Mouse (Mus musculus): ENCODE data around the gene Plk4.
A peak's percentile ranks its signal among the peaks of the same experiment; 100 is the strongest.
"Not testable (repeated sequence)": the region's sequence is repeated elsewhere in the genome, so short reads cannot be mapped to it uniquely, and the experiment has no call there.

Gene Plk4

DNA sequence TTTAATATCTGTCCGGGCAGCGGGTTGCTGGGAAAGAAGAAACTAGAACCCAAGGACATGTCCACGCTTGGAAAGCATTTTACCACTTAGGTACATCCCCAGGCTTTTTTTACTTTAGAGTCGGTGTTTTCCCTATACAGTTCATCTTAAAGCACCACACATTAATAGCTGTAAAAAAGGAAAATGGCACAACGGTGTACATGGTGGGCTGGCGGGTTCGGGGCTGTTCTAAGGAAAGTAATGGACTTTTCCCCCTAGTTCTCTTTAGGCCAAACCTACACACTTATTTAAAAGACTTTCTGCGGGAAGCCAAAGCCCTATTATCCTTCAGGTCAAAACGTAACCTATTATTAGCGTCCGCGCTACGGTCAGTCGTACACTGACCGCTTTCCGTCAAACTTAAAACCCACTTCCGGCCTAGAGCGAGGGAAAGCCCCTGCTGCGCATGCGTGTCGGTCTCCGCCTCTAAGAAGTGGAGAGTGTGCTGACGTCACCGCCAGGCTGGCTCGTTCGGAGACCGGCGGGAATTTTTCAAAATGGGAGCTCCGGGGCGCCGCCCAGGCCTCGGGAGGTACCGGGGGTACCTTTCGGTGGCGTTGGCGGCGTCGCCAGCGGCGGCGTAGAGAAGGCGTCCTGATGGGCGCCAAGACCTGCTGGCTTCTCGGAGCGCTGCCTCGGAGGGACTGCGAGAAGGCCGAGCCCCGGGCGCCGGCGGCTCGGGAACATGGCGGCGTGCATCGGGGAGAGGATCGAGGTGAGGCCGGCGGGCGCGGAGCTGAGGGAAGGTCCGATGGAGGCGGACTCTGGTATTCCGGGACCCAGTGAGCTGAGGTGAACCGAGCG lies at the start of gene Plk4:
TSS of gene Plk4 (plus strand) at position 490 of the 843 bp plus-strand sequence.
- DNase-seq (ENCODE audit: low spot score in 2 of 2): peak; percentile 90 to 96

DNA sequence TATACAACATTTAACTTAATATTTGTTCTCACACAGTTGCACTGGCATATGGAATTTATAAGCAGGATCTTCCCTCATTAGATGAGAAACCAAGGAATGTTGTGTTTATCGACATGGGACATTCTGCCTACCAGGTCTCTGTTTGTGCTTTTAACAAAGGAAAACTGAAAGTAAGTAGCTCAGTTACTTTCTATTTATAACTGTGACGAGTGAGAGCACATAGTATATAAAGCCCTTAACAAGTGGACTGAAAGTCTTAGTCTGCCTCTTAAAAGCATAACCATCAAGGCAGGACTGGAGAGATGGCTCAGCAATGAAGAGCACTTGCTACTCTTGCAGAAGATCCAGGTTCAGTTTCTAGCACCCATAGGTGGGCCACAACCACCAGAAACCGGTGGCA lies 39.1 kb upstream of the Plk4 start:
- no peak for DNase-seq (ENCODE audit: low spot score in 2 of 2)

DNA sequence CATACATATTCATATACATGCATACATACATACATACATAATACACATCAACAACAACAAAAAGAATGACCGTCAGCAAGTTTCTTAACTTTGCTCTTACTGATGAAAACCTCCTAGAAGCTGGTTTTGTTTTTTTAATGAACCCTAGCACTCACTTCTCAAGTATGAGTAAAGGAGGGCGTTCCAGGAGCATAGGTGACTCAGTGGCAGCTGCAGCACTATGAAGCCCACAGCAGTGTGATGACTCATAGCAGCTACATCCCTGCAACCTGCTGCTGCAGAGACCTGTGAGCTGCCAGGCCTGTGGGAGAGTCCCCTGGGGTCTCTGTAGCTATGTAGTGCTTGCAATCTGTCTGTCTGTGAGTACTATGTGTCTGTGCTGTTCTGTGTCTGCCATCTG lies 38.5 kb upstream of the Plk4 start:
- no peak for DNase-seq (ENCODE audit: low spot score in 2 of 2)

DNA sequence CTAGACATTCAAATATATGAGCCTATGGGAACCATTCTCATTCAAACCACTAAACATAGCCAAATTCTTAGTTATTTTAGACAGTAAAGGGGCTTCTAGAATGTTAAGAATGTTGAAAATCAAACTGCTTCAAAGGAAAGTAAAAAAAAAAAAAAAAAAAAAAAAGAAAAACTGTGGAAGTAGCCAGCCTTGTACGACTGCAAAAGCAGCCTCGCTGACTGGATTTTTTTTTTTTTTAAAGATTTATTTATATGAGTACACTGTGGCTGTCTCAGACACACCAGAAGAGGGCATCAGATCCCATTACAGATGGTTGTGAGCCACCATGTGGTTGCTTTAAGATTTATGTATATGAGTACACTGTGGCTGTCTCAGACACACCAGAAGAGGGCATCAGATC lies 6.0 kb upstream of the Plk4 start:
- DNase-seq (ENCODE audit: low spot score in 2 of 2): no peak

DNA sequence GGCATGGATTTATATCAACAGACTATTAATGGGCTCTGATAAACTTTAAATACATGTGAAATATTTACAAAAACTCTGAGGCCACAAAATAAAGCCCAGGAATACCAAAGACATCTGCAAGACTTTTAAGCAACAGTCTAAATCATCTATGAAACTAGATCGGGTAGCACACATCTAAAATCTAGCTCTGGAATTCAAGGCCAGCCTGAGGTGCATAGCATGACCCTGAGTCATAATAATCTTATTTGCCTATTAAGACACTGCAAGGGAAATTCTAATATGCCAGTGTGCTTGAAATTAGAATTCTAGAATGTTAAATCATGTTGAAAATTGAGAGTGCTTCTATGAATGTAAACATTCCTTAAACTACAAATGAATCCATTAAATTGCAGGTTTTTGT lies 1.8 kb upstream of the Plk4 start:
- DNase-seq (ENCODE audit: low spot score in 2 of 2): no peak

DNA sequence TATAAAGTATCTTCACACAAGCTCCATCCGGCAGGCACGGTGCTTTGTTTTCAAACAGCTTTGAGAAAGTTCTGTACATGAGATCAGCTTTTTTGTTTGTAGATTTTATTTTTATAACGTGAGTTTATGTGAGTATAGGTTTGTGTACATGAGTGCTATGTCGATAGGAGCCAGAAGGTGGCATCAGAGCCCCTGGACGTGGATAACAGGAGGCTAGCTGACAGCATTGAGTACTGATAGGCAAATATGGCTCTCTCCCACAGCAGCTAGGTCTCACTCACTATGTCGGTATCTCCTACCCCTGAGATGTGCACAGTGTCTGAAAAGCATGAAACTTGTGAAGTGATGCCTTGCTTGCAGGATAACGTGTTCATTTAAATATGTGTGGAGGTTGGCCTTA lies 1.3 kb upstream of the Plk4 start:
- peak; percentile 19 to 24 for DNase-seq (ENCODE audit: low spot score in 2 of 2)

DNA sequence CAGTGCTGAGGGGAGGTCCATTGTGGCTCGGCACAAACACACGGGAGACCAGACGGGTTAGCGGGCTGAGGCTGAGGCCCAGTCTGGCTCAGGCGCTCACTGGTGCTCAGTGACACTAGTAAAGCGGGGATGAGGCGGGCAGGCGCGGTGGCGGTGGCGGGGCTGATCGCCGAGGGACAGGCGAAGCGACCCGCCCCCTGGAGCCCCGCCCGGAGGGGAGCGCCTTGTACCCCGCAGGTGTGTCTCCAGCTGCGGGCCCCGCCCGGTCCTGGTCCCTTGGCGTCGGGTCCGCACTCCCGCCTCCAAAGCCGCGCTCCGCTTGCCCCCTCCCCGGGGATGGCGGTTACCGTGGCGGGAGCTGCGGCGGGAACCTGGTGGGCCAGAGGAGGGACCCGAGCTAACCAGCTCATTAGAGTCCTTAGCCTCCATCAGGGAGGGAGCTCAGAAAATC lies 579 bp downstream of the Plk4 start:
- peak; percentile 26 to 41 for DNase-seq (ENCODE audit: low spot score in 2 of 2)

DNA sequence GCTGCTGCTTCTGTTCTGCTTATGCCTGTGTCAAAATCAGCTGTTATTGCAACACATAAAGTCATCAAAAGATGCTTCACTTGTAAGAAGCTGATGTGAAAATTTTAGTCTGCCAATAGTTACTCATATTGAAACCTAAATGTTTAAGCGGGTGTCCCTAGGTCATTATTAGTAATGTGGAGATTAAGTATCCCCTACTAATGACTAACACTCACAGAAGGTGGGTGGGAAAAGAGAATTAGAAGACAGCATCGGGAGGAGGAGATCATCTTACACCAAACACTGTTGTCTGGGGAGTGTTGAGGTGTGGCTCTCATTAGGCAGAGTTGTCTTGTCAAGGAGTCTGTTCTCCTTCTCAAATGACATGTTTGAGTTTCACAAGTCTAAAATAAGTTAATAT lies 7.1 kb downstream of the Plk4 start:
- no peak for DNase-seq (ENCODE audit: low spot score in 2 of 2)

DNA sequence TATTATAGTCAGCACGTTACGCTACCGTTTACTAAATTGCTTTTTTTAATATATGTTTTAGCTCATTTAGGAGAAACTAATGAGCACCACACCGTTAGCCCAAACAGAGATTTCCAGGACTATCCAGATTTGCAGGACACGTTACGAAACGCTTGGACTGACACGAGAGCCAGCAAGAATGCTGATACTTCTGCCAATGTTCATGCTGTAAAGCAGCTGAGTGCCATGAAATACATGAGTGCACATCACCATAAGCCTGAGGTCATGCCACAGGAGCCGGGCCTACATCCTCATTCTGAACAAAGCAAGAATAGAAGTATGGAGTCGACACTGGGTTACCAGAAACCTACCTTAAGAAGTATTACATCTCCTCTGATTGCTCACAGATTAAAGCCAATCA lies 8.9 kb downstream of the Plk4 start:
- no peak for DNase-seq (ENCODE audit: low spot score in 2 of 2)

DNA sequence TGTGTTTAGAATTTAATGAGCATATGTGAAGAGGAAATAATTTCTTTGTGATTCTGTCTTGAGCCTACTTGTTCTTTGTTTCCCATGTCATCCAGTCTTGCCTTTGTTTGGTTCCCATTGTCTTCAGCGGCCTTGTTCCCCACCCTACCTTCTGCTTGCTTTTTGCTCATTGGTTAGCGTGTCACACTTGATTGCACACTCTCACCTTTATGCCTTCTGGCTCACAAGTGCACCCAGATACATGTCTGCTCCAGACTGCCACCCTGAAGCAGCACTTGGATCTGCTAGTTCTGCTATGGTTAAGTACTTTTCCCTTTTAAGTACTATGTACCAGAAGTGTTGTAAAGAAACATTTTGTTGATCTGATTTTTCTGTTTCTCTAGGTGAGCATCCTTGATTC lies 10.1 kb downstream of the Plk4 start:
- no peak for DNase-seq (ENCODE audit: low spot score in 2 of 2)

DNA sequence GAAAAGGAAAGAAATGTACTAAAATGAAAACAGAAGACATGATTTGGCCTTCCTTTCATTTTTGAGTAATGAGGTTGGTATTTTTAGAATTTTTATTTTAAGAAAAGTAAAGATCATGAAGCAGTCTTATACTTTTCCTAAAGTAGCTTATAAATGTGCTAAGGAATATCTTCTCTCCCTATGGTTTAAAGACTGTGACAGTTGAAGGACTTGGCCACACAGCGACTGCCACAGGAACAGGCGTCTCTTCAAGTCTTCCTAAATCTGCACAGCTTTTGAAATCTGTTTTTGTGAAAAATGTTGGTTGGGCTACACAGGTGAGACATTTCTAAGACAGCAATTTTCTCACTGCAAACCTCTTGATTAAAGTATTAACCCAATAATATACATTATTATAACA lies 13.5 kb downstream of the Plk4 start:
- DNase-seq (ENCODE audit: low spot score in 2 of 2): no peak

DNA sequence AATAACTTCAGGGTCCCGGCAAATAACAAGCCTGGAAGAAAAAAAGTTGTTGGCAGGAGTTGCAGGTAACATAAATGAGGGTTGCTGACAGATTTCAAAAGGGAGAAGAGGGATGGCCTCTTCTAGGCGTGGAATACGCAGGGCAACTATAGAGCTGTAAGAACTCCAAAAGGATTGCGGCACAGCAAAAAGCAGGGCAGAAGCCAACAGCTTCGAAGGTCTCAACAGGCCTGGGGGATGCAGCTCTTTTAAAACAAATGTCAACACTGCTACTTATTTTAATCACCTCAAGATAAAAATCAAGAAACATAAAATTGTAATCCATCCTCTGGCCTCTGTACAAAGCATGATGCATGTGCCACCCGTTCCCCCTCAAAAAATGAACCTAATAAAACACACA lies 45.7 kb downstream of the Plk4 start:
- not testable (repeated sequence) for DNase-seq (ENCODE audit: low spot score in 2 of 2)

DNA sequence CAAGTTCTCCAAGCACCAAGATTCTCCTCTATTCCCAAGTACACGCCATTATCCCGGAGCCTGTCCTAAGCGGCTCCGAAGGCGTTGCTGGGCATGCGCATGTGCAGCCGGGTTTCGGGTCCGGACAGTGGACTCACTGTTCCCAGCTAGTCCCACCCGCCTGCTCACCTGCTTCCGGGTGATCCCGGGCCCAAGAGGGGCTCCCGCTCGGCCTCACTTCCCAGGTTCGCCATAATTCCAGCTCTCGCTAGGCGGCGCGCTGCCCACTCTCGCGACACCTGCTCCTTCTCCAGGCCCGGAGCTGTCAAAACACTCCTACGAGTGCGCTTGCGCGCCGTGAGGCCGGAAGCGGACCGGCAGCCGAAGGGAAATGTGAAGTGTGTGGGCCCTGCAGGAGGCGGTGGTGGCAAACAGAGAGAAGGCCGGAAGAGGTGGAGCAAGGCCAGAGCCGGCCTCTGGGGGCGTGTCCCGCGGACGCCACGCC lies 46.7 kb downstream of the Plk4 start, which contains the start of gene Mfsd8:
TSS of gene Mfsd8 (minus strand) at position 414 of the 484 bp plus-strand sequence.
- DNase-seq (ENCODE audit: low spot score in 2 of 2): peak; percentile 94 to 97

DNA sequence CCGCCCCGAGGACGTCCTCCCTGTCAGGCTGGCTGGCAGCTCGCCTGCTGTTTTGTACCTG lies 47.0 kb downstream of the Plk4 start, which contains the start of gene Abhd18:
TSS of gene Abhd18 (plus strand) at position 14 of the 61 bp plus-strand sequence.
- DNase-seq (ENCODE audit: low spot score in 2 of 2): not testable (repeated sequence)

DNA sequence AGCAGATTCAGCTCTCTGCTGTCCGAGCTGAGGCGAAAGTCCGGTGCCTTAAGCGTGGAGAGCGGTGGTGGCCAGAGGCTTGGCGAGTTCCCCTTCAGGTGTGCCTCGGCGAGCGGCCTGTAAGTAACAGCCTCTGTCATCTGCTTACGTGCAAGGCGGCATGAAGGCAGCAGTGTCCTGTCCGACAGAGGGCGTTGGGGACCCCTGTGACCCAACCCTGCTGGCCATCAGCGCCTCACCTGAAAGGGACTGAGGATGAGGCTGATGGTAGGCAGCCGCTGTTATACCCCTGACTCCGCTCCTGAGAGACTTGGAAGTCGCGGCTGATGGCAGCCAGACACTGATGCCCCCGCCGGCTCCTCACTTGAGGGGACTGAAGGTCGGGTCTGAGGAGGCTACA lies 47.2 kb downstream of the Plk4 start:
- DNase-seq (ENCODE audit: low spot score in 2 of 2): peak in 1 of 2 experiments; percentile 61

DNA sequence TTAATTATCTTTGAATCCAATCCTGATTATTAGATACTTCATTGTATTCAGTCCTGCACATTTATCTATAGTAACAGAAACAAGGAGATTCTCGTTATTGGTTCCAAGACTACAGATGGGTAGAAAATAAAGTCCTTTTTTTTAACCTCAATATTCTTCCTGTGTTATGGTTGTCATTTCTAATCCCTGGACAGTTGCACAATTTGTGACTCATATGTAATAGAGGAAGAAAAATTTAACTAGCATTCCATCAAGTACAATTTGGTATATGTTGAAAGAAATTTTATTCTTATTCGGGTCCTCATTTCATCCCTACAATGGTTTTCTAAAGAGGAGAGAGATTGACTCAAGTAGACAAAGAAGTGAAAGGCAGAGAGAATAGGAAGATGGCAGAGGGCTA lies 48.1 kb downstream of the Plk4 start:
- DNase-seq (ENCODE audit: low spot score in 2 of 2): not testable (repeated sequence)

DNA sequence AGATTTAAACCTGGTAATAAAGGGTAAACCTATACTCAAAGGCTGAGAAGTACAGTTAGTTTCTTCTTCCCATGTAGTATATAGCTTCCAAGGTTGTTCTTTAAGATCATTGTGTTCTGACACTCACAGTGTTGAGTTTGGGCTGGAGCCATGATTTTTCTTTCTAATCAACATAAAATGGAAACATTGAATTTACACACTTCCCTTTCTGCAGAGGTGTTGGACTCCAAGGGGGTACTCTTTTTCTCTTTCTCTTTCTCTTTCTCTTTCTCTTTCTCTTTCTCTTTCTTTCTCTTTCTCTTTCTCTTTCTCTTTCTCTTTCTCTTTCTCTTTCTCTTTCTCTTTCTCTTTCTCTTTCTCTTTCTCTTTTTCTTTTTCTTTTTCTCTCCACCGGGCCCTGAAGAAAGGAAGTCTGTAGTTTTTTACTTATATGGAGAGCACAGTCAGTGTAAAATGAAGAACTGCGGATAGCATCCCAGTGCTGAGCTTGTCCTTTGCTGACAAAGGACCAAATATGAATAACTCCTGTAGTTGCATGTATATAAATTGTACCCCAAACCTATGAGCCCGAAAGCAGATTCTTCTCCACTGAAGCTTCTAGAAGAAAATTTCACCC lies 53.4 kb downstream of the Plk4 start:
- DNase-seq (ENCODE audit: low spot score in 2 of 2): not testable (repeated sequence)
